Mouse (Mus musculus) heart, embryonic 15.5 days (tissue): ENCODE results near the gene Ccdc34. TPM values are rescaled to one million over a fixed set of nuclear protein-coding genes. Genes with fewer than 3 reads are reported as not detected.
A peak's percentile ranks its signal among the peaks of the same experiment; 100 is the strongest.

ENCODE experiments used
- ATAC-seq: fragments of 200-750 bp; cut with Nextera tagmentation; replicated peaks from 2 replicates; pipeline ENCODE4 v1.8.0; 2017; ENCODE audit warnings: low read depth, moderate TSS enrichment; ENCODE audit not compliant: insufficient number of reproducible peaks, insufficient read depth, low FRiP score
- H3K27ac ChIP-seq: fragments of 300-500 bp; sonication (generic); 2 replicates; pipeline ENCODE4 v1.5.1; 2015; ENCODE audit warnings: mild to moderate bottlenecking, inconsistent platforms
- H3K27me3 ChIP-seq: fragments of 300-500 bp; sonication (generic); 2 replicates; pipeline ENCODE4 v1.6.1; 2015; ENCODE audit warnings: inconsistent platforms
- H3K36me3 ChIP-seq: fragments of 300-500 bp; sonication (generic); 2 replicates; pipeline ENCODE4 v1.6.1; 2015; ENCODE audit warnings: mild to moderate bottlenecking, inconsistent platforms
- H3K4me1 ChIP-seq: fragments of 300-500 bp; sonication (generic); replicated peaks from 2 replicates; pipeline ENCODE4 v1.6.1; 2015; ENCODE audit warnings: inconsistent platforms
- H3K4me2 ChIP-seq: fragments of 300-500 bp; sonication (generic); 2 replicates; pipeline ENCODE4 v1.6.1; 2015; ENCODE audit warnings: inconsistent platforms, mild to moderate bottlenecking, moderate library complexity
- H3K4me3 ChIP-seq: fragments of 300-500 bp; sonication (generic); 2 replicates; pipeline ENCODE4 v1.5.1; 2015; ENCODE audit warnings: mild to moderate bottlenecking, inconsistent platforms
- H3K9ac ChIP-seq: fragments of 300-500 bp; sonication (generic); 2 replicates; pipeline ENCODE4 v1.6.1; 2015; ENCODE audit warnings: mild to moderate bottlenecking, inconsistent platforms
- H3K9me3 ChIP-seq: fragments of 300-500 bp; sonication (generic); replicated peaks from 2 replicates; pipeline ENCODE4 v1.6.1; 2016; ENCODE audit warnings: inconsistent platforms
- WGBS: fragments of 180-500 bp; shearing (Covaris S2); methylation state at CpG from one replicate; pipeline ENCODE4 v1.1.7; 2015; ENCODE audit warnings: mixed read lengths; 5-methylcytosine and 5-hydroxymethylcytosine counted together
- polyA plus RNA-seq: library from polyadenylated mRNA; unstranded; fragments of >200 nt; fragmentation: Nextera tagmentation; extraction: Ambion mirVana; gene quantifications from 2 replicates; pipeline ENCODE4 v1.2.1, GENCODE M21; 2015

Gene Ccdc34
- polyA plus RNA-seq = 24.6 and 29.8 TPM in 2 replicates

DNA sequence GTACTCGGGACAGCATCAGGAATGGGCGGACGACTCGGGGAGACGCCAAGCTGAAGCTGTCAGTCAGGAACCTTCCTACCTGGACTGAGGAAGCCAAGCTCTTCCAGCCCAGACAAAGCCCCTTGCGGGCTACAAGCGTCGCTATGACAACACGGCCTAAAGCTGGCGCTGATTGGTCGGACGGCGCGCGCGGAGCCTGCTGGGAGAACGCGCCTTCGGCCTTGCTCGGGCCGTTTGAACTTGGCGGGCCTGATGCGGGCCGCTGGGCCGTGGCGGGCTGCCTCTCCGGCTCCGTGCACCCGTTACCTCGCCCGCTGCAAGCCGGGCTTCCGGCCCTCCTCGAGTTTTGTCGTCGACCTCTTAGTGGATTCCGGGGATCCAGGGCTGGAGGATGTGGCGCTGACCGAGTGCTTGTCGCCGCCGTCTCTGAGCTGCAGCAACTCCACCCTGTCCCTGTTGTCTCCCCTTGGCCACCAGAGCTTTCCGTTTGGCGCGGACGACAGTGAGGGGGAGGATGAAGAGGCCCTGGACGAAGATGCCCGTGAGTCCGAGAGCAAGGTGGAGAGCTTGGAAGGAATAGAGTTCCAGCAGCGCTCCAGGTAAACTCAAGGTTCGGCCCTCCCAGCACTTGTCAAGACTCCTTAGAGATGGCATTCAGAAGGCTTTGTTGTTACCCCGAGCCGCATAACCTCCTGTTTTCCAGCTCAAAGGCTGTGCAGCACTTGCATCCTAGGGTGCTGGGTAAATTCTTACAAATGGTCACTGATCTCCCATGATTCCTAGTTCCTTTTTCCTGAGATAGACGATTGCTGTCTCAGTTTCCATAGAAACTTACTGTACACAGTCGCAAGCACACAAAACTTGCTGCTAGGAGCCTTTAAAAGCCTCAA lies at the start of gene Ccdc34:
Ccdc34 (plus strand) TSS at position 202 of the 890 bp plus-strand sequence.
- peak; percentile 98 for ATAC-seq

DNA sequence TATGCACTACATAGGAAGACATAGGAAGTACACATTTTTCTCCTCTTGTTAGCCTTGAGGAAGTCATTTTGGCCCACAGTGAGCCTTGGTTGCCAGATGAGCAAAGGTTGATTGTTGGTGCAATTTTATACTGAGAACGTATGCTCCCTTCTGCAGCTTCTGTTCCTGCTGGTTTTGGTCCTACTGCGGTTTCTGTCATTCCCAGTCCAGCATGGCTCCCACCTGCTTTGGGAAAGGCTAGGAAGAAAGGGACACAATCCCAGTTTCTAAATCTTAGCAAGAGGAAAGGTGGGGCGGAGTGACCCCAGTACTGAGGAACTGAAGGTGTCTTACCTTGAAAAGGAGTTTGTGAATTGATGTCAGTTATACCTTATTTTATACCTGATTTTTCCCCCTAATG lies 48.2 kb upstream of the Ccdc34 start:
- Histone ChIP-seq H3K4me3 (no peak overlapping the region), H3K9ac (no peak overlapping the region)

More for the DNA sequence above, at the start of gene Ccdc34:
- Histone ChIP-seq H3K27me3 (no peaks in the 10 kb centered on the region), H3K9me3 (no peaks in the 10 kb centered on the region), H3K4me1 (peaks cover 26% of the 10 kb centered on the region), H3K4me2 (peak within 1 kb of the TSS; percentile 85), H3K4me3 (peak within 1 kb of the TSS; percentile 87), H3K36me3 (peaks cover 4% of the 10 kb centered on the region; the same call in 1 of the 2 replicates), H3K9ac (peak within 1 kb of the TSS; percentile 89), H3K27ac (peak within 1 kb of the TSS; percentile 82)
- WGBS = under 1% methylated on average over 55 of the region's 55 CpGs

DNA sequence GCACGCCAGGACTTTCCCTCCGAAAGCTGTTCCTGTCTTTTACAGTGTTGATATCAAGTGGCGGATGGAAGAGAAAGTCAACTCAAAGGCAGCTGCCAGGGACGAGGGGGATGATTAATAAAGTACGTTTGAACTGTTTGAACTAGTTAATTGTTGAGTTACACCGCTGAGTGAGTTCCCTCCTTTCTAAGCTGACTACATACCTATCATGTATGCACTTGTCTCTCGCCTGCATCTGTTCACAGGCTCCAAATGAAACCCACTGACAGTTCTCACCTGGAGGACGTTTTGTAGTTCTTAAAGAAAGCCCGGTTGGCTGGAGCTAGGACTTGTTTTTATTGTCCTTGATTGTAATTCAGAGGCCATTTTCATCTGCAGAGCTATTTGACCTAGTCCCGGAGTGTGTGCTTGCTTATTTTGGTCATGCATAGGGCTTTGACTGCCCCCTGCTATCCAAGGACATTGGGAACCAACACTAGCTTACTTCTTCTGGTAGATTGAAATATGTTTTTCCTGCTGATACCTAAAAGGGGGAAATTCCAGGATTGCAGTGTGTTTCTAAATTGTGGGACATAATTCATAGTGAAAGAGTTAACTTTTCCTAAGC lies 47.6 kb upstream of the Ccdc34 start:
- 28% methylated on average over 10 of the region's 10 CpGs for WGBS
- ATAC-seq = no peak
- Histone ChIP-seq H3K9ac (no peak overlapping the region), H3K4me1 (peaks cover 27% of the 10 kb centered on the region), H3K4me3 (no peak overlapping the region), H3K27me3 (no peaks in the 10 kb centered on the region), H3K36me3 (no peaks in the 10 kb centered on the region), H3K27ac (peak overlapping the region; percentile 66), H3K9me3 (no peaks in the 10 kb centered on the region), H3K4me2 (peak overlapping the region; percentile 27)

More for the DNA sequence above, 48.2 kb upstream of the Ccdc34 start:
- Histone ChIP-seq H3K27me3 (no peaks in the 10 kb centered on the region), H3K27ac (peak overlapping the region; percentile 66), H3K9me3 (no peaks in the 10 kb centered on the region), H3K4me1 (peaks cover 25% of the 10 kb centered on the region), H3K36me3 (no peaks in the 10 kb centered on the region), H3K4me2 (peak overlapping the region; percentile 27)
- WGBS = 80% methylated on average over 3 of the region's 3 CpGs
- no peak for ATAC-seq

DNA sequence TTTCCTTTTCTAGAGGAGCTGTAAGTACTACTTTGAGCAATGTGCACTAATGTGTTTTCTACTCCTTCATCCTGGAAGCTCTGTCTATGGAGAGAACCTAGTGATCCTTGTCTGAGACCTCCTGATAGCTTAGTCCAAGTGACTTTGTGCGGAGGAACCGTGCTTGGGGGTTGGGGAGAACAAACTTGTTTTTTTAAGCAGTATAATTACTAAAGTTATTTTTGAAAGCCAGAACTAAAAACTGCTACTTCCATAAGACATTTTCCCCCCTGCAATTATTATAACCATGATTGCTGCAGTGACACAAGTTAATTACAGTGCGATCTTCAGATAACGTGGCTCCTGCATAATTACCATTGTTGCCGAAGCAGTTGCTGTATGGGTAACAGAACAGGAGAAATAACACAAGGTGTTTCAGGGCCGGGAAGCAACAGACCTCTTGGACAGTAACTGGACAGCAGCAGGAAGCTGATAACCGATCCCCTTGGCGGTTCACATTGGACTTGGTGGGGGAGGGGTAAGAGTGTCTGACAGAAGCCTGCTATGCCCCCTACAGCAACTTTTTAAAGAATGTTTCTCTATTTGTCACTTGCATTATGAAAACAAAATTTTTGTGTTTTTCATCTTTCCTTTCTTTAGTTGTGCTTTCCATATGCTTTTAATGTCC lies 46.7 kb upstream of the Ccdc34 start:
- 43% methylated on average over 8 of the region's 8 CpGs for WGBS
- no peak overlapping the region for H3K9ac ChIP-seq
- H3K27me3 ChIP-seq = no peaks in the 10 kb centered on the region
- H3K4me1 ChIP-seq = peaks cover 27% of the 10 kb centered on the region
- H3K36me3 ChIP-seq = no peaks in the 10 kb centered on the region
- no peak for ATAC-seq
- 0 out of 2 replicates have a peak overlapping the region, but pooled peaks have one; percentile 66 for H3K27ac ChIP-seq
- no peak overlapping the region for H3K4me2 ChIP-seq
- no peaks in the 10 kb centered on the region for H3K9me3 ChIP-seq
- H3K4me3 ChIP-seq = no peak overlapping the region

DNA sequence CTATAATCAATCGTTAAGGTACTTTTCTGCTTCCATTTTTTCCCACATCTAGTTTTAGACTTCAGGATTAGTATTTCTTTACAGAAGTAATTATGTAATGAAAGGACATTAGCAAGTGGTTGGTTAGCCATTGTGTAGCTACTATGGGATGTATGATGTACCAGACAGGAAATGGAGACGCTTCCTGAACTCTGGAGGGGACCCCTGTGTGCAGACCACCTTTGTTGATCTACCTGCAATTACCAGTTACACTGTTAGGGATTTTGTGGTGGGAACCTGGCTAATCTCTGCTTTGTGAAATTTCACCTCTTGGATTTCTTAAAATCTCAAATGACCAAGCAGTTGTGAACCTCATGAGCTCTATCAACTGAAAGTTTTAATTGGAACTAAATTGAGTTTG lies 45.3 kb upstream of the Ccdc34 start:
- no peaks in the 10 kb centered on the region for H3K9me3 ChIP-seq
- H3K4me1 ChIP-seq = peaks cover 27% of the 10 kb centered on the region
- no peak overlapping the region for H3K9ac ChIP-seq
- H3K36me3 ChIP-seq = no peaks in the 10 kb centered on the region
- H3K4me3 ChIP-seq = no peak overlapping the region
- 94% methylated on average over 2 of the region's 2 CpGs for WGBS
- no peak overlapping the region for H3K27ac ChIP-seq
- no peak overlapping the region for H3K4me2 ChIP-seq
- no peak for ATAC-seq
- no peaks in the 10 kb centered on the region for H3K27me3 ChIP-seq

DNA sequence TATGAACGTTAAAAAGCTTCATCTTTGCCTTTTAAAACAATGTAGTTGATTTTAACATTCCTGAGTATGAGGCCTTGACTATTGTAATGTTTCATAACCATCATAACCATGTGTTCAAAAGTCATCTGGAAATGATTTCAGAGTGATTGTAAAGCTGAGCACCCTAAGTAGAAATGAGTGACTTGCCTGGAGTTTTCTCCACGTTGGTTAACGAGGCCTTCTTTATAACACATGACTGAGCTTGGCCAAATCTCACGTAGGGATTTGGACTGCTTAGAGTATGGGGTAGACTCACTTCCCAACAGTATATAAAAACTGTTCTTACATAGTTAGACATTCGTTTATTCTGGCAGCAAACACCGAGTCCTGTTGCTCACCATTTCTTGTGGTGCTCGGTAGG lies 44.7 kb upstream of the Ccdc34 start:
- H3K4me2 ChIP-seq = no peak overlapping the region
- H3K27ac ChIP-seq = no peak overlapping the region
- H3K36me3 ChIP-seq = no peaks in the 10 kb centered on the region
- no peak overlapping the region for H3K9ac ChIP-seq
- H3K4me3 ChIP-seq = no peak overlapping the region
- H3K27me3 ChIP-seq = no peaks in the 10 kb centered on the region
- no peaks in the 10 kb centered on the region for H3K9me3 ChIP-seq
- 72% methylated on average over 7 of the region's 7 CpGs for WGBS
- peaks cover 27% of the 10 kb centered on the region for H3K4me1 ChIP-seq
- no peak for ATAC-seq

DNA sequence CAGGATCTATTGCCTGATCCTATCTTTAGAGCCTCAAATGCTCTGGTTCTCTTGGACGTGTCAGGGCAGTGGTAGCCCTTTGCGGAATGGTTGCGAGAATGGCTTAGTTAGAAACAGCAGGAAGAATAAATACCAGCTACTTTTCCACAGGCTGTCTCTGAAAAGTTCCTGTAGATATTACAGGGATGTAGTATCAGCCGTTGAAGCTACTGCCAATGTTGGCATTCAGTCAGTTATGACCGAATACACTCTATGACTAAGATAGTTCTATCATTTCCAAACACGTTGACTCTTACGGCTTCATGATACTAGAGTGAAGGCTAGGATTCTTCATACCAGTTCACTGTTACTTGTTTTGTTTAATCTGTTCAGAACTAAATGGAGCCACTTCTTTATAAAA lies 42.8 kb upstream of the Ccdc34 start:
- H3K4me1 ChIP-seq = peaks cover 21% of the 10 kb centered on the region
- no peak overlapping the region for H3K4me2 ChIP-seq
- ATAC-seq = no peak
- H3K36me3 ChIP-seq = no peaks in the 10 kb centered on the region
- no peak overlapping the region for H3K27ac ChIP-seq
- WGBS = 56% methylated on average over 7 of the region's 7 CpGs
- no peak overlapping the region for H3K9ac ChIP-seq
- H3K9me3 ChIP-seq = no peaks in the 10 kb centered on the region
- no peak overlapping the region for H3K4me3 ChIP-seq
- no peaks in the 10 kb centered on the region for H3K27me3 ChIP-seq

DNA sequence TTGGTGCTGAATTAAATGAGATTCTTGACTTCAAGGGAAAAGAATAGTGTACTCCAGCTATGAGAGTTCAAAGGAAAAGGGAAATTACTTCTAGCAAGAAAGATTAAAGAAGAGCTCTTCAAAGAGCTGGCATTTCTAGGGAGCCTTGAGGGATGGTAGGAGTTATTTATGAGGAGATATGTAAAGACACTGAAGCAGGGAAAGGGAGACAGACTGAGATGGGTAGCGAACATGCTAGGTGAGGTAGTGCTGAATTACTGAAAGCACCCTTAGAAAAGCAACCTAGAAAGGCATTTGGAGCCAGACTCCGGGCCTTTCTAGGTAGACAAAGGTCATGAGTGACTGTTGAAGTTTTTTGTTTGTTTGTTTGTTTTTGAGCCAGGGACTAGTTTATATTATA lies 41.4 kb upstream of the Ccdc34 start:
- no peak overlapping the region for H3K27ac ChIP-seq
- no peak overlapping the region for H3K4me3 ChIP-seq
- ATAC-seq = no peak
- 97% methylated on average over 2 of the region's 2 CpGs for WGBS
- H3K36me3 ChIP-seq = no peaks in the 10 kb centered on the region
- H3K4me2 ChIP-seq = no peak overlapping the region
- H3K9ac ChIP-seq = no peak overlapping the region
- peaks cover 19% of the 10 kb centered on the region for H3K4me1 ChIP-seq
- H3K27me3 ChIP-seq = no peaks in the 10 kb centered on the region
- no peaks in the 10 kb centered on the region for H3K9me3 ChIP-seq

DNA sequence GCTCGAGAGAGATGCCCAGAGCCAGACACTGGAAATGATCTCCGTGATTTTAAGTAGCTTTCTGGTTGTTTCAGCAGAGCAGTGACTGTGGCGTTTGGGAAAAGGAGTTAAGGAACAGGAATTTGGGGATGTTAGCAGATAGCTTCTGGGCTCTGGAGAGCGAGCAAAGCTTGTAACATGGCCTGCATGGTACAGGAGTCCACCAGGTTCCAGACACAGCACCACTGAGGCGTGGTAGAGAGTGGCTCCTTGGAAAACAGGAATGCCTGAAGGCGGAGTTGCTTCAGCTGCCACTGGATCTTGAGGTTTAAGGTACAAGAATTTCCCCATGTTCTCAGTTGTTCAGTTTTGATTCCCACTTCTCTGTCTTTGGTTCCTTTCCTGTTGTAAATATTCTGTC lies 40.3 kb upstream of the Ccdc34 start:
- WGBS = 82% methylated on average over 6 of the region's 6 CpGs
- H3K27ac ChIP-seq = no peak overlapping the region
- ATAC-seq = no peak
- no peaks in the 10 kb centered on the region for H3K9me3 ChIP-seq
- no peaks in the 10 kb centered on the region for H3K36me3 ChIP-seq
- H3K4me3 ChIP-seq = no peak overlapping the region
- no peaks in the 10 kb centered on the region for H3K27me3 ChIP-seq
- no peak overlapping the region for H3K4me2 ChIP-seq
- no peak overlapping the region for H3K9ac ChIP-seq
- peaks cover 26% of the 10 kb centered on the region for H3K4me1 ChIP-seq

DNA sequence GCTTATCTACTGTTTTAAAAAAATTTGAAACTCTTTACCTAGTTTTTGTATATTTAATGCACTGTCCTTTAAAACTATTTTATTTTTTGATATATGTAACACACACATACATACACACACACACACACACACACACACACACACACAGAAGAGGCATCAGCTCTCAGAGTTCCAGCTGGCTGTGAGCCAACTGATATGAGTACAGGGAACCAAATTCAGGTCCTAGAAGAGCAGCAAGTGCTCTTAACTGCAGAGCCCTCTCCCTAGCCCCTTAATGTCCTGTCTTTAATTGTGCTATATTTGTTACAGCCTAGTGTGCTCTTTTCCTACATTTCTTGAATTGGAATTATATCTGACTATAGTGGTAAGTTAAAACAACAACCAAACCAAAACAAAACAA lies 38.4 kb upstream of the Ccdc34 start:
- H3K4me2 ChIP-seq = no peak overlapping the region
- no peaks in the 10 kb centered on the region for H3K27me3 ChIP-seq
- no peak overlapping the region for H3K9ac ChIP-seq
- peaks cover 28% of the 10 kb centered on the region for H3K4me1 ChIP-seq
- peak overlapping the region; percentile 69 for H3K27ac ChIP-seq
- no peaks in the 10 kb centered on the region for H3K36me3 ChIP-seq
- 0 out of 2 replicates have a peak, but pooled peaks have one; percentile 53 for ATAC-seq
- H3K9me3 ChIP-seq = no peaks in the 10 kb centered on the region
- no peak overlapping the region for H3K4me3 ChIP-seq

DNA sequence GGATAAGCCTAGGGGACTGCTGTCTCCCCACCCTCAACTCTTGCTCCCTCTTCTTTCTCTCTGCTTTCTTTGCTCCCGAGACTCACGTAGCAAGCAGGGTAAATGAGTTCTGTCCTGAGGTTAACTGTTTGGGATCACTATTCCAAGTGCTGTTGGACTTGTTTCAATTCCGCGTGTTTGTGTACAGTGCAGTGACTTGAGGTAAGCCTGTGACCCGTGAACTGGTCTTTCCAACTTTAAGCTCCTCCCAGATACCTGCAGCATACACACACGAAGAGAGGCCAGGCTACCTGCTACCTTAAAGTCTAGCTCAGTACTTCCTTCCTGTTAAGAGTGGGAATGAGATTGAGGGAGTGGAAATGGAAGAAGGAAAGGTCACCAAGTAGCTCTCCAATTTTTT lies 34.2 kb upstream of the Ccdc34 start:
- no peaks in the 10 kb centered on the region for H3K36me3 ChIP-seq
- no peaks in the 10 kb centered on the region for H3K27me3 ChIP-seq
- peaks cover 60% of the 10 kb centered on the region for H3K4me1 ChIP-seq
- no peaks in the 10 kb centered on the region for H3K9me3 ChIP-seq
- H3K4me3 ChIP-seq = no peak overlapping the region
- no peak for ATAC-seq
- no peak overlapping the region for H3K9ac ChIP-seq
- no peak overlapping the region for H3K27ac ChIP-seq
- WGBS = 87% methylated on average over 6 of the region's 6 CpGs
- H3K4me2 ChIP-seq = no peak overlapping the region
